Mouse (Mus musculus) forebrain, postnatal 0 days (tissue): ENCODE measurements around the gene Lefty2. TPM values are rescaled to one million over a fixed set of nuclear protein-coding genes. Genes with fewer than 3 reads are reported as not detected.

ENCODE experiments used
- ATAC-seq: fragments of 200-750 bp; cut with Nextera tagmentation; 2 replicates; pipeline ENCODE4 v1.8.0; 2017; ENCODE audit warnings: mild to moderate bottlenecking, moderate library complexity
- DNase-seq: peaks from one replicate; pipeline ENCODE4 v3.0.0-alpha.2; 2015
- H3K27ac ChIP-seq: fragments of 300-500 bp; sonication (generic); 2 replicates; pipeline ENCODE4 v1.5.1; 2014; ENCODE audit warnings: low read depth, mild to moderate bottlenecking, antibody characterized with exemption, low read length, moderate library complexity, mixed read lengths
- H3K27me3 ChIP-seq: fragments of 300-500 bp; sonication (generic); 2 replicates; pipeline ENCODE4 v1.6.1; 2014; ENCODE audit warnings: mild to moderate bottlenecking, low read length, mixed read lengths; ENCODE audit not compliant: insufficient read depth
- H3K36me3 ChIP-seq: fragments of 300-500 bp; sonication (generic); 2 replicates; pipeline ENCODE4 v1.6.1; 2014; ENCODE audit warnings: mild to moderate bottlenecking, moderate library complexity; ENCODE audit not compliant: insufficient read depth
- H3K4me1 ChIP-seq: fragments of 300-500 bp; sonication (generic); 2 replicates; pipeline ENCODE4 v1.6.1; 2014; ENCODE audit warnings: antibody characterized with exemption; ENCODE audit not compliant: insufficient read depth
- H3K4me2 ChIP-seq: fragments of 300-500 bp; sonication (generic); 2 replicates; pipeline ENCODE4 v1.6.1; 2014; ENCODE audit warnings: low read depth, mild to moderate bottlenecking, moderate library complexity
- H3K4me3 ChIP-seq: fragments of 300-500 bp; sonication (generic); 2 replicates; pipeline ENCODE4 v1.5.1; 2014; ENCODE audit warnings: low read depth, low read length, mixed read lengths
- H3K9ac ChIP-seq: fragments of 300-500 bp; sonication (generic); 2 replicates; pipeline ENCODE4 v1.6.1; 2014; ENCODE audit warnings: mild to moderate bottlenecking
- H3K9me3 ChIP-seq: fragments of 300-500 bp; sonication (generic); 2 replicates; pipeline ENCODE4 v1.6.1; 2016; ENCODE audit warnings: low read length
- CTCF ChIP-seq: sonication (generic); IDR thresholded peaks from 2 replicates; pipeline ENCODE4 v1.5.1; 2016; ENCODE audit warnings: antibody characterized with exemption, control low read depth, low read depth
- WGBS: fragments of 180-500 bp; shearing (Covaris S2); extraction: QIAGEN DNeasy Blood & Tissue Kit; methylation state at CpG from one replicate; pipeline ENCODE4 v1.1.7; 2014; 5-methylcytosine and 5-hydroxymethylcytosine counted together
- polyA plus RNA-seq: library from polyadenylated mRNA; unstranded; fragments of >200 nt; fragmentation: Nextera tagmentation; extraction: Ambion mirVana; gene quantifications from 2 replicates; pipeline ENCODE4 v1.2.1, GENCODE M21; 2015
- total RNA-seq: library from RNA; depleted of rRNA; stranded (reverse); fragments of >200 nt; gene quantifications from 2 replicates; pipeline ENCODE4 v1.2.3, GENCODE M21; 2014; rRNA removed

Lefty2 gene
- total and polyA plus RNA-seq, 2 experiments from 2014 or later = 17.3 to 21.1 TPM

GRCm38 (mm10) chr1:180942166-180943031 lies 49.5 kb downstream of the Lefty2 start, which contains the start of gene Tmem63a:
Tmem63a (plus strand) TSS chr1:180942344.
- peak within 1 kb of the TSS; percentile 98 for H3K4me2 ChIP-seq
- H3K9me3 ChIP-seq = no peaks in the 10 kb centered on the region
- peak within 1 kb of the TSS; percentile 55 for H3K4me3 ChIP-seq
- H3K4me1 ChIP-seq = no peaks in the 10 kb centered on the region
- WGBS = 3% methylated on average over 72 of the region's 73 CpGs
- H3K27me3 ChIP-seq = peaks cover 35% of the 10 kb centered on the region
- no peak within 1 kb of the TSS for H3K27ac ChIP-seq
- H3K36me3 ChIP-seq = no peaks in the 10 kb centered on the region
- DNase-seq = peak; percentile 31
- ATAC-seq = peak; percentile 32; the same call in 1 of the 2 replicates
- peak within 1 kb of the TSS; percentile 45 for H3K9ac ChIP-seq
- TF ChIP-seq CTCF = no peak

GRCm38 (mm10) chr1:180943032-180943644 lies 50.2 kb downstream of the Lefty2 start:
- peak overlapping the region; percentile 98 for H3K4me2 ChIP-seq
- TF ChIP-seq CTCF = no peak
- DNase-seq (no peak), ATAC-seq (no peak)
- H3K27ac ChIP-seq = no peak overlapping the region
- no peak overlapping the region for H3K9ac ChIP-seq
- no peaks in the 10 kb centered on the region for H3K36me3 ChIP-seq
- H3K4me1 ChIP-seq = no peaks in the 10 kb centered on the region
- peaks cover 30% of the 10 kb centered on the region for H3K27me3 ChIP-seq
- no peaks in the 10 kb centered on the region for H3K9me3 ChIP-seq
- H3K4me3 ChIP-seq = peak overlapping the region; percentile 55
- WGBS = 48% methylated on average over 11 of the region's 11 CpGs

GRCm38 (mm10) chr1:180943896-180944295 lies 51.0 kb downstream of the Lefty2 start:
- Histone ChIP-seq H3K27me3 (peaks cover 30% of the 10 kb centered on the region), H3K36me3 (no peaks in the 10 kb centered on the region), H3K9me3 (no peaks in the 10 kb centered on the region), H3K9ac (no peak overlapping the region), H3K27ac (no peak overlapping the region), H3K4me1 (no peaks in the 10 kb centered on the region), H3K4me2 (no peak overlapping the region), H3K4me3 (no peak overlapping the region)
- WGBS = 78% methylated on average over 1 of the region's 1 CpGs
- 0 out of 2 replicates have a peak, but pooled peaks have one; percentile 9 for TF ChIP-seq CTCF
- no peak for DNase-seq
- no peak for ATAC-seq

GRCm38 (mm10) chr1:180944553-180944952 lies 51.6 kb downstream of the Lefty2 start:
- H3K36me3 ChIP-seq = no peaks in the 10 kb centered on the region
- DNase-seq = no peak
- peaks cover 30% of the 10 kb centered on the region for H3K27me3 ChIP-seq
- no peak for TF ChIP-seq CTCF
- H3K27ac ChIP-seq = no peak overlapping the region
- 77% methylated on average over 4 of the region's 4 CpGs for WGBS
- no peaks in the 10 kb centered on the region for H3K4me1 ChIP-seq
- no peak overlapping the region for H3K9ac ChIP-seq
- ATAC-seq = no peak
- no peaks in the 10 kb centered on the region for H3K9me3 ChIP-seq
- no peak overlapping the region for H3K4me2 ChIP-seq
- no peak overlapping the region for H3K4me3 ChIP-seq

GRCm38 (mm10) chr1:180945001-180945980 lies 52.4 kb downstream of the Lefty2 start:
- Histone ChIP-seq H3K27ac (no peak overlapping the region), H3K4me1 (no peaks in the 10 kb centered on the region), H3K4me3 (no peak overlapping the region), H3K9me3 (no peaks in the 10 kb centered on the region), H3K36me3 (no peaks in the 10 kb centered on the region), H3K27me3 (peaks cover 30% of the 10 kb centered on the region), H3K9ac (no peak overlapping the region), H3K4me2 (no peak overlapping the region)
- 32% methylated on average over 20 of the region's 20 CpGs for WGBS
- ATAC-seq = peak; percentile 85
- no peak for TF ChIP-seq CTCF
- no peak for DNase-seq

- H3K4me2 ChIP-seq = no peak overlapping the region
- H3K9me3 ChIP-seq = no peaks in the 10 kb centered on the region
- H3K27me3 ChIP-seq = peaks cover 20% of the 10 kb centered on the region
- H3K4me3 ChIP-seq = no peak overlapping the region
- no peak for DNase-seq
- no peak for TF ChIP-seq CTCF
- H3K27ac ChIP-seq = no peak overlapping the region
- no peak overlapping the region for H3K9ac ChIP-seq
- 84% methylated on average over 6 of the region's 6 CpGs for WGBS
- H3K4me1 ChIP-seq = no peaks in the 10 kb centered on the region
- no peaks in the 10 kb centered on the region for H3K36me3 ChIP-seq
- no peak for ATAC-seq
These were observed 53.5 kb downstream of the Lefty2 start for GRCm38 (mm10) chr1:180946448-180946847.

Other genes with a start within 250 kb of the Lefty2 start
- 0.67 TPM in 1 of 2 replicates, not detected in the other for gene Mixl1, start 196.1 kb upstream of the Lefty2 start, total RNA-seq
- gene Mixl1, start 196.1 kb upstream of the Lefty2 start, polyA plus RNA-seq = 0.10 and 0.38 TPM in 2 replicates
- 27.9 and 37.6 TPM in 2 replicates for gene Acbd3, start 167.1 kb upstream of the Lefty2 start, total RNA-seq
- gene Acbd3, start 167.1 kb upstream of the Lefty2 start, polyA plus RNA-seq = 10.6 and 16.1 TPM in 2 replicates
- 3,418 and 3,587 TPM in 2 replicates for gene H3f3a, start 79.2 kb upstream of the Lefty2 start, total RNA-seq
- gene H3f3a, start 79.2 kb upstream of the Lefty2 start, polyA plus RNA-seq = 2,464 and 2,886 TPM in 2 replicates
- gene Sde2, start 42.0 kb upstream of the Lefty2 start, total RNA-seq = 16.3 and 19.6 TPM in 2 replicates
- 17.8 and 24.8 TPM in 2 replicates for gene Sde2, start 42.0 kb upstream of the Lefty2 start, polyA plus RNA-seq
- 64.2 and 81.2 TPM in 2 replicates for gene Pycr2, start 11.2 kb downstream of the Lefty2 start, total RNA-seq
- 68.4 and 70.5 TPM in 2 replicates for gene Pycr2, start 11.2 kb downstream of the Lefty2 start, polyA plus RNA-seq
- gene Lefty1, start 41.9 kb downstream of the Lefty2 start, total RNA-seq = not detected in 2 replicates
- gene Lefty1, start 41.9 kb downstream of the Lefty2 start, polyA plus RNA-seq = 0.33 and 0.35 TPM in 2 replicates
- gene Tmem63a, start 49.2 kb downstream of the Lefty2 start, total RNA-seq = 1.3 and 3.2 TPM in 2 replicates
- 1.8 and 2.1 TPM in 2 replicates for gene Tmem63a, start 49.2 kb downstream of the Lefty2 start, polyA plus RNA-seq
- gene Ephx1, start 127.8 kb downstream of the Lefty2 start, total RNA-seq = 10.2 and 13.9 TPM in 2 replicates
- gene Ephx1, start 127.8 kb downstream of the Lefty2 start, polyA plus RNA-seq = 10.4 and 10.5 TPM in 2 replicates
- gene 9130409I23Rik, start 158.1 kb downstream of the Lefty2 start, total RNA-seq = not detected in 2 replicates
- gene 9130409I23Rik, start 158.1 kb downstream of the Lefty2 start, polyA plus RNA-seq = 0.08 TPM in 1 of 2 replicates, not detected in the other